Mouse (Mus musculus): ENCODE measurements around the gene Snx7. TPM values are rescaled to one million over a fixed set of nuclear protein-coding genes. Genes with fewer than 3 reads are reported as not detected.

The Snx7 gene
- polyA plus RNA-seq (2016; fragmentation: Nextera tagmentation; extraction: Ambion mirVana): 15.7 and 16.4 TPM in 2 replicates

DNA sequence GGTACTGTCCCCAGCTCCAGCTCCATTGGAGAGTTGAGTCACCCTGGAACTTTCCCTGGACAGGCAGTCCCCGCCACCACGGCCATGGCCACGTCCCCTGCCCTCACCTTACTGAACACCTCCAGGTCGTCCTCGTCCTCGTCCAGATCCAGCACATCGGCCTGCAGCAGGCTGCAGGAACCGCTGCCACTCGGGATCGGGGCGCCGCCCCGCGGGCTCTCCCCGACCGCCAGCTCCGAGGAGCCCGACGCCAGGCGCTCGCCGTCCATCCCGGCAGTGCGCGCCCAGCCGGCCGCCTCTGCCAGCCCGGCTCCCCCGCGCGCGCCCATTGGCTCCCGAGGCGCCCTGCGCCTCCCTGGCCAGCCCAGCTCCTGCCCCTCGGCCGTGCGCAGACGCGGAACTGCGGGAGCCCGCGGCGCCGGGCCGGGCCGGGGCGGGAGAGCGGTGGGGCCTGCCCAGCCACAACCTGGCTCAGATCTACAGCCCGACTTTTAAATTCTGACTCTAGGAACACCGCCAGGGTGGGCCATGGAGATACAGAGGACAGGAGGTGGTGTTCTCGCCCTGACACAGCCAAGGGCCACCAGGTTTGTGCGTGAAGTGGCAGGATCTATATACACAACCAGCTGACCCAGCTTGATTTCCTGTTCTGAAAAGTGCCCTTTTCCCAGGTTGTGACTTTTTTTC lies at the start of gene Snx7:
Gene Snx7 (minus strand): TSS at position 300 of the 687 bp plus-strand sequence.
- H3K36me3 ChIP-seq: no peaks in the 10 kb centered on the region
- H3K4me3 ChIP-seq (replicated peaks): peak within 1 kb of the TSS; percentile 57
- H3K27me3 ChIP-seq: no peaks in the 10 kb centered on the region
- peak within 1 kb of the TSS; percentile 58 for H3K4me2 ChIP-seq
- peak within 1 kb of the TSS; percentile 69 for H3K9ac ChIP-seq (replicated peaks)
- no peaks in the 10 kb centered on the region for H3K4me1 ChIP-seq (replicated peaks)
- H3K9me3 ChIP-seq: no peaks in the 10 kb centered on the region
- under 1% methylated on average over 46 of the region's 53 CpGs for WGBS
- ATAC-seq (ENCODE audit: insufficient number of reproducible peaks, insufficient read depth, low FRiP score, low TSS enrichment, low read depth): peak; percentile 99
- peak within 1 kb of the TSS; percentile 66 for H3K27ac ChIP-seq

DNA sequence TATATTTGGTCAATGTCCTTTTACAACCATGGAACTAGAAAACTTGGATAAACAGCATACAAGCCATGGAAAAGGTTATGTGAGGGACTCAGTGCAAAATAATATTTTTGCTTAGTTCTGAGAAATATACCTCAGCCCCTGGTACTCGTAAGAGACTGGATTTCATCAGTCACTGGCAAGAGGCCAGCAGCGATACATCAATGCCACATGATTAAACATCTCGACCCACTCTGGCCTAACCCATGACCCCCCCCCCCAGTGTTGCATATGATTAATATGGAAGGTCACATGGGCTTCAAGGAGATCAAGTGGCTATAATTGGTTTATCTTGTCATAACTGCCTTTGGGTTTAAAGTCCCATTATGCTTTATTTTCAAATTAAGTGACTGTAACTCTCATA lies 46.7 kb upstream of the Snx7 start:
- Histone ChIP-seq H3K4me3 (replicated peaks) (no peak overlapping the region), H3K9ac (replicated peaks) (no peak overlapping the region), H3K27me3 (no peaks in the 10 kb centered on the region), H3K9me3 (no peaks in the 10 kb centered on the region), H3K36me3 (no peaks in the 10 kb centered on the region), H3K4me1 (replicated peaks) (no peaks in the 10 kb centered on the region), H3K4me2 (no peak overlapping the region), H3K27ac (no peak overlapping the region)
- WGBS: 71% methylated on average over 3 of the region's 3 CpGs
- ATAC-seq (ENCODE audit: insufficient number of reproducible peaks, insufficient read depth, low FRiP score, low TSS enrichment, low read depth): no peak

DNA sequence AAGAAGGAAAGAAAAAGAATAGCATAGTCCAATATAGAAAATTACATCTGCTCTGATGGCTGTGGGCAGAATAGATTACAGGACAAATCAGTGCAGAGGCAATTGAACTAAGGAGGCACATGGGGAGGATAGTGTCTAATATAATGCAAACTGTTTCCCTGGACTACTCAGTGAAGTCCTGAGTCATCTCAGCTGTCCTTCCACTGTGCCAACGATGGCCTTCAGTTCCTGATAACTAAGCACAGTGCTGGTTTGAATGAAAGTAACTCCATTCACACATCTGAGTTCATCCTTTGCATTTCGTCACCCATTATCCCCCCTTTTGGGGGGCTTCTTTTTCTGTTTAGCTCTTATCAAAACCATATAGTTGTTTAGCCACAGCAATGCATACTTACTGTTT lies 25.0 kb upstream of the Snx7 start:
- Histone ChIP-seq H3K4me1 (replicated peaks) (no peaks in the 10 kb centered on the region), H3K36me3 (no peaks in the 10 kb centered on the region), H3K27me3 (no peaks in the 10 kb centered on the region), H3K9me3 (no peaks in the 10 kb centered on the region), H3K4me2 (no peak overlapping the region), H3K27ac (no peak overlapping the region), H3K9ac (replicated peaks) (no peak overlapping the region), H3K4me3 (replicated peaks) (no peak overlapping the region)
- ATAC-seq (ENCODE audit: insufficient number of reproducible peaks, insufficient read depth, low FRiP score, low TSS enrichment, low read depth): no peak
- 87% methylated on average over 2 of the region's 2 CpGs for WGBS

DNA sequence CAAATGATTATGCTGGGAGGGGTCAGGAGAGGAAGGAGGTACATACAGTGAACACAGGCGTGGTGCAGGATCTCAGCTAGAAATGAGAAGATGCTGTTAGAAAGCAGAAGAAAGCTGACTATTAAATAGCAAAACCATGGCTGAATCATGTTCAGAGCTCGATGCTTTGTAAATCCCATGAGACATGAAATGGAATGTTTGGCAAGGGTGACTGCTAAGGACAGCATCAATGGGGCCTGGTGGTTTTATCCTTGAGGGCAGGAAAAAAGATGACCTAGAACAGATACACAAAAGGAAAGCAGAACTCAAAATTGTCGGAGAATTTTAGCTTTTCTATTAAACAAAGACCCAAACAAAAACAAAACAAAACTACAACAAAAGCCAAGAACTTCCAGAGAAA lies 6.7 kb upstream of the Snx7 start:
- H3K4me2 ChIP-seq: no peak overlapping the region
- H3K4me1 ChIP-seq (replicated peaks): no peaks in the 10 kb centered on the region
- ATAC-seq (ENCODE audit: insufficient number of reproducible peaks, insufficient read depth, low FRiP score, low TSS enrichment, low read depth): no peak
- no peaks in the 10 kb centered on the region for H3K27me3 ChIP-seq
- no peaks in the 10 kb centered on the region for H3K36me3 ChIP-seq
- H3K4me3 ChIP-seq (replicated peaks): no peak overlapping the region
- no peaks in the 10 kb centered on the region for H3K9me3 ChIP-seq
- no peak overlapping the region for H3K27ac ChIP-seq
- no peak overlapping the region for H3K9ac ChIP-seq (replicated peaks)
- WGBS: 86% methylated on average over 3 of the region's 3 CpGs

DNA sequence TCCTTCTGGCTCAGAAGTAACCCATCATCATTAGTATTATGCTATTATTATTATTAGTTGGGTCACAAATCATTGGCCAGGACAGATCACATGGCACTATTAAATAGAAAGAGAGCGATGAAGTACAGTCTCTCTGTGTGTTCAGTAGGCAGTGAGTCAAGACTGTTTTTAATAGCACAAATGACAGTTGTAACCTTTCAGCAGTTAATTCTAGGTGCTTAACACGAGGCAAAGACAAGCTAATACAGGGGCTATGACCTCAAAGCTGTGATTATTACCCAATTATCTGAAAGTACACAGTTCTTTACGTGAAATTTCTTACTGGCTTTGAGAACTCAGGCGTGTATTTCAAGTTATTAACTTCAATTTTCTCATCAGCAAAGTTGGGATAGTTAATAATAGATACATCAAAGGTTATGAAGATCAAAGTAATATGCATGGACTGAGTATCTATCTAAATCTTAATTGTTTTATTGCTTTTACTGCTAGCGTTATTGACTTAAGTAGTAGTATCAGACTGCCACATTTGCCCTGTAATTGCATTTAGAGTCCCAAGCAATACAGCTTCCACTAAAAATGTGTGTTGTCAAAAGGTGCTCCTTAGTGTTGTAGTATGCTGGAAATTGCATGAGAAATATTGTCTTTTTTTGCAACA lies 4.6 kb upstream of the Snx7 start:
- no peak for ATAC-seq (ENCODE audit: insufficient number of reproducible peaks, insufficient read depth, low FRiP score, low TSS enrichment, low read depth)

DNA sequence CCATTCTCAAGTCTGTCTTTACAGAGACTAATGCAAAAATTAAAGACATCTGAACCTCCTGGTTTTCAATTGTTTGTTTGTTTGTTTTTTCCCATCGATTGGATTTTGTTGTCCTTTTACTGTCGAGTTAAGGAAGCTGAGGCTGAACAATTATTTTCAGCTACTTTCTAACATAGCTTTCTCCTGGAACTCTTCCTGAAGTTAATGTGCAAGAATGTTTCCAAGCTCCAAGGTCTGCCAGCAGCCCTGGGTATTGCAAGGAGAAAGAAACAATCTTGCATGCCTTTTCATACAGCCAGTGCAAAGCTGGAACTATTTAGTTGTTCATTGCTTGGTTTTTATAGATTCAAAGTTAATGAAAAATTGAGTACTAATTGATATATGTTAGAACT lies 584 bp upstream of the Snx7 start:
- Histone ChIP-seq H3K36me3 (no peaks in the 10 kb centered on the region), H3K9ac (replicated peaks) (peak overlapping the region; percentile 69), H3K9me3 (no peaks in the 10 kb centered on the region), H3K4me1 (replicated peaks) (no peaks in the 10 kb centered on the region), H3K4me3 (replicated peaks) (peak overlapping the region; percentile 57), H3K27ac (peak overlapping the region; percentile 66), H3K4me2 (peak overlapping the region; percentile 58), H3K27me3 (no peaks in the 10 kb centered on the region)
- 30% methylated on average over 2 of the region's 2 CpGs for WGBS
- ATAC-seq (ENCODE audit: insufficient number of reproducible peaks, insufficient read depth, low FRiP score, low TSS enrichment, low read depth): no peak

More for the DNA sequence above, 4.6 kb upstream of the Snx7 start:
- Histone ChIP-seq H3K36me3 (no peaks in the 10 kb centered on the region), H3K4me3 (replicated peaks) (no peak overlapping the region), H3K9me3 (no peaks in the 10 kb centered on the region), H3K4me2 (no peak overlapping the region), H3K27me3 (no peaks in the 10 kb centered on the region), H3K9ac (replicated peaks) (no peak overlapping the region), H3K27ac (no peak overlapping the region), H3K4me1 (replicated peaks) (no peaks in the 10 kb centered on the region)
- WGBS: 47% methylated on average over 5 of the region's 5 CpGs

DNA sequence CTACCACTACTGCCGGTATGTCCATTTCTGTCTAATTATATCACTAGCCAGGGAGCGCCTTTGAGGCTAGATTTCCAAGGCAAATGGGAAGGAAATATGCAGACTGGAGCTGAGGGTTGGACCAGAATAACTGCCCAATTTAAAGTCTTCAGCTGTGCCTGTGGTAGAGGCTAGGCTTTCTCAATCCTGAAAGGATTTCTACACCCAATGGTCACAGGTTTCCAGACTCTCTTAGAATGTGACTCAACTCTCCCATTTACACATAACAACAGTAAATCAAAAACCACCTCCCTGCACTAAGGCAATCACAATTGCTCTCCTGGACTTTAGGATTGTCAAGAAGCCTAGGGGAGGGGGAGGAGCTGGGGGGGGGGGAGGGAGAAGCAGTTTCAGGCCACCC lies 645 bp downstream of the Snx7 start:
- Histone ChIP-seq H3K27ac (no peak overlapping the region), H3K36me3 (no peaks in the 10 kb centered on the region), H3K4me3 (replicated peaks) (peak overlapping the region; percentile 57), H3K4me2 (peak overlapping the region; percentile 58), H3K9ac (replicated peaks) (peak overlapping the region; percentile 69; the same call in 1 of the 2 replicates), H3K4me1 (replicated peaks) (no peaks in the 10 kb centered on the region), H3K9me3 (no peaks in the 10 kb centered on the region), H3K27me3 (no peaks in the 10 kb centered on the region)
- 88% methylated on average over 2 of the region's 2 CpGs for WGBS
- 0 out of 2 replicates have a peak, but pooled peaks have one; percentile 1 for ATAC-seq (ENCODE audit: insufficient number of reproducible peaks, insufficient read depth, low FRiP score, low TSS enrichment, low read depth)

DNA sequence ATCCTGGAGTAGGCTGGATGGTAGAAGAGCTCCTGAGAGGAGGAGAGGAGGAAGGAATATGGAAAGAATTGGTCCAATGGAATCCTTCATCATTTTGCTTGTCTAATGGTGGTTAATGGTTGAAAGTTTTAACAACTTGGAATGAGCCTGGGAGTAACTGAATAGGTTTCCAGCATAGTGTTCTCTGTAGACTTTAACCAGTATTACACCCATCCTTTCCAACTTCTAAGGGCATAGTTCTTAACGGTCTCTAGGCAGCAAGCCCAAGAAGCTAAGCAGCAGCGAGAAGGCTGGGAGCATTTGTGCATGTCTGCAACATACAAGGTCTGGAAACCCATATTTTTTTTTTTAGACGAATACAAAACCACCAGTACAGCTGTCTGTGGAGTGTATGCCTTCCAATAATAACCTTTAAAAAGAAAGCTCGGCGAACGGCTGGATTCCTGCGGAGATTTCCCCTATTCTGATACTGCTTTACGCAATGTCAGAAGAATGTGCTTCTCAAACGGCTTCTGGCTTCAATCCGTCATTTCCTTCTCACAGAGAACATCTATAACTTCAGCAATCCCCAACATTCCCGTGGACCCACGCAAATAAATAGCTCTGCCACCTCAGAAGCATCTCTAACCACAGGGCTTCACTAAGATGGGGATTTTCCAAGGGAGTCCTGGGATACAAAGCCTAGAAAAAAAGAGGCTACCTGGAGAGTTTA lies 1.9 kb downstream of the Snx7 start:
- Histone ChIP-seq H3K4me1 (replicated peaks) (no peaks in the 10 kb centered on the region), H3K4me2 (no peak overlapping the region; the same call in 1 of the 2 replicates), H3K9me3 (no peaks in the 10 kb centered on the region), H3K27ac (no peak overlapping the region), H3K9ac (replicated peaks) (no peak overlapping the region), H3K36me3 (no peaks in the 10 kb centered on the region), H3K4me3 (replicated peaks) (no peak overlapping the region), H3K27me3 (no peaks in the 10 kb centered on the region)
- 63% methylated on average over 12 of the region's 12 CpGs for WGBS
- no peak for ATAC-seq (ENCODE audit: insufficient number of reproducible peaks, insufficient read depth, low FRiP score, low TSS enrichment, low read depth)

DNA sequence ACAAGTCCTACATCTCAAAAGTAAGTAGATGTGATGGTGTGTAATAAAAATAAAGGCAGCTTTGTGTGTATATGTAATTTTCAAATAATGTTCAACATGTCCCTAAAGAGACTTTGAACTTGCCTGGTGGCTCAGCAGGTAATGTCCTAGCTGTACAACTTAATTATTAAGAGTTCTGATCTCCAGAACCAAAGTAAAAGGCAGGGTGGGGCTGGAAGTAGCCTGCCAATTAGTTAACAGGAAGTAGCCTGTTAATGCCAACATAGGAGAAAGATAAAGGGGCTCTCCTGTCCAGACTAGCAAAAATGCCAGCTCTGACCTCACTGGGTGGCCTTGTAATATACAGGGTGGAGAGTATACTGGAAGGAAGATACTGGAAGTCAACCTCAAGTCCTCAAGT lies 3.1 kb downstream of the Snx7 start:
- Histone ChIP-seq H3K4me3 (replicated peaks) (no peak overlapping the region), H3K27me3 (no peaks in the 10 kb centered on the region), H3K4me2 (no peak overlapping the region), H3K4me1 (replicated peaks) (no peaks in the 10 kb centered on the region), H3K27ac (no peak overlapping the region), H3K36me3 (no peaks in the 10 kb centered on the region), H3K9me3 (no peaks in the 10 kb centered on the region), H3K9ac (replicated peaks) (no peak overlapping the region)
- ATAC-seq (ENCODE audit: insufficient number of reproducible peaks, insufficient read depth, low FRiP score, low TSS enrichment, low read depth): no peak

DNA sequence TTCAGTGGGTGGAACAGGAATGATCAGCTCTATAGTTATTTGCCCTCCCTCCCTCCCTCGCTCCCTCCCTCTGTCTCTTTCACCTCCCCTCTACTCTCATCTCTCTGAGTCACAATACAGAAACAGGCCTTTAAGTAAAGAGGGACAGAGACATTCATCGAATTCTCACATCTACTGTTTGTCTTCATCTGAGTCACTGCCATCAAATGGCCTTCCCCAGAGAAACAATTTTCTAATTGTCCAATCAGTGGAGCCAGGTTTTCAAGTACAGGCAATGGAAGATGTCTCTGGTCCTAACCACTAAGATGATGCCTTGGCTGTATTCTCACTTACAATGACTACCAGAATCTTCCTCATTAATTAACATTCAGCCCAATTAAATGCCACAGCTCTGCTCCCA lies 5.8 kb downstream of the Snx7 start:
- Histone ChIP-seq H3K4me3 (replicated peaks) (no peak overlapping the region), H3K4me1 (replicated peaks) (no peaks in the 10 kb centered on the region), H3K9ac (replicated peaks) (no peak overlapping the region), H3K27ac (no peak overlapping the region), H3K9me3 (0 out of 2 replicates have a peak, but pooled peaks cover 3% of the 10 kb centered on the region), H3K4me2 (no peak overlapping the region), H3K36me3 (no peaks in the 10 kb centered on the region), H3K27me3 (no peaks in the 10 kb centered on the region)
- ATAC-seq (ENCODE audit: insufficient number of reproducible peaks, insufficient read depth, low FRiP score, low TSS enrichment, low read depth): no peak
- WGBS: 67% methylated on average over 2 of the region's 2 CpGs

DNA sequence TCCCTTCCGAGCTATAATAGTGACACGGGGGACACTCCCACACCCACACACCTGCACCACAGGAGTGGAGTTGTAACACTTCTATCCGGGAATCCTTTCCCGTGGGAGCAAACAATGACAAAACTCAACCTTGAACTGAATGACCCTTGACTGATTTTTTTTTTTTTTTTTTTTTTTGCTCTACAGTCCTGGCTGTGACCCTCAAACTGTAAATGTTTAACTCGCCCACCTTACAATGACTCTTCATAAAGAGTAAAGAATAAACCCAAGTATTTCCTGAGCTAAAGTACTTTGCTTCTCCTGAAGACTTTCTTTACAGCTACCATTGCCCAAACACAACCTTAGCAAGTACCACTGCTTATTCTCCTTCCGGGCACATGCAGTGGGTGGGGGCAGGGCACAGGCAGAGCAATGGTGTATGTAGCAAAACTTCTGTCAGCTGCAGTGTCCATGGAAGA lies 6.7 kb downstream of the Snx7 start:
- no peaks in the 10 kb centered on the region for H3K27me3 ChIP-seq
- no peak overlapping the region for H3K4me2 ChIP-seq
- H3K4me3 ChIP-seq (replicated peaks): no peak overlapping the region
- H3K4me1 ChIP-seq (replicated peaks): no peaks in the 10 kb centered on the region
- H3K9me3 ChIP-seq: 0 out of 2 replicates have a peak, but pooled peaks cover 3% of the 10 kb centered on the region
- H3K27ac ChIP-seq: no peak overlapping the region
- no peak overlapping the region for H3K9ac ChIP-seq (replicated peaks)
- H3K36me3 ChIP-seq: no peaks in the 10 kb centered on the region
- ATAC-seq (ENCODE audit: insufficient number of reproducible peaks, insufficient read depth, low FRiP score, low TSS enrichment, low read depth): no peak
- 87% methylated on average over 6 of the region's 6 CpGs for WGBS
